Mouse (Mus musculus): ENCODE results near the gene Ndufb7. TPM values are rescaled to one million over a fixed set of nuclear protein-coding genes. Genes with fewer than 3 reads are reported as not detected.
"Not testable (repeated sequence)": the region's sequence is repeated elsewhere in the genome, so short reads cannot be mapped to it uniquely, and the experiment has no call there.

Ndufb7 gene
- polyA plus RNA-seq, 1 experiment from 2014 or later: 398 TPM

- H3K4me3 ChIP-seq: no peak overlapping the region
- 91% methylated on average over 15 of the region's 15 CpGs for WGBS
- peaks cover 48% of the 10 kb centered on the region for H3K4me1 ChIP-seq (replicated peaks)
- no peaks in the 10 kb centered on the region for H3K9me3 ChIP-seq
- no peaks in the 10 kb centered on the region for H3K27me3 ChIP-seq (ENCODE audit: insufficient read depth, poor library complexity, severe bottlenecking)
- peaks cover 65% of the 10 kb centered on the region for H3K36me3 ChIP-seq
- no peak overlapping the region for H3K27ac ChIP-seq
- DNase-seq (ENCODE audit: low spot score): peak; percentile 2
Observed at GRCm38 (mm10) chr8:83570272-83571000, 4.0 kb downstream of the Ndufb7 start.

- H3K4me3 ChIP-seq; DNase-seq (ENCODE audit: low spot score); H3K9me3 ChIP-seq; H3K27ac ChIP-seq; H3K27me3 ChIP-seq (ENCODE audit: insufficient read depth, poor library complexity, severe bottlenecking): not testable (repeated sequence)
- Histone ChIP-seq H3K36me3 (peaks cover 71% of the 10 kb centered on the region), H3K4me1 (replicated peaks) (peaks cover 53% of the 10 kb centered on the region)
- 95% methylated on average over 6 of the region's 7 CpGs for WGBS
Observed at GRCm38 (mm10) chr8:83571001-83571340, 4.5 kb downstream of the Ndufb7 start.

GRCm38 (mm10) chr8:83571791-83572190 is 5.3 kb downstream of the Ndufb7 start:
- Histone ChIP-seq H3K4me1 (replicated peaks) (peaks cover 58% of the 10 kb centered on the region), H3K36me3 (peaks cover 74% of the 10 kb centered on the region)
- DNase-seq (ENCODE audit: low spot score): no peak

GRCm38 (mm10) chr8:83572246-83572812 is 5.9 kb downstream of the Ndufb7 start:
- Histone ChIP-seq H3K4me1 (replicated peaks) (peaks cover 60% of the 10 kb centered on the region), H3K27ac (no peak overlapping the region), H3K4me3 (no peak overlapping the region), H3K27me3 (ENCODE audit: insufficient read depth, poor library complexity, severe bottlenecking) (no peaks in the 10 kb centered on the region), H3K36me3 (peaks cover 74% of the 10 kb centered on the region), H3K9me3 (no peaks in the 10 kb centered on the region)
- 90% methylated on average over 5 of the region's 5 CpGs for WGBS
- no peak for DNase-seq (ENCODE audit: low spot score)

More at GRCm38 (mm10) chr8:83571791-83572190, 5.3 kb downstream of the Ndufb7 start:
- Histone ChIP-seq H3K9me3 (no peaks in the 10 kb centered on the region), H3K27ac (no peak overlapping the region), H3K27me3 (ENCODE audit: insufficient read depth, poor library complexity, severe bottlenecking) (no peaks in the 10 kb centered on the region), H3K4me3 (no peak overlapping the region)
- 98% methylated on average over 10 of the region's 10 CpGs for WGBS

- Histone ChIP-seq H3K4me1 (replicated peaks) (peaks cover 59% of the 10 kb centered on the region), H3K27ac (no peak overlapping the region), H3K36me3 (peaks cover 74% of the 10 kb centered on the region), H3K4me3 (no peak overlapping the region), H3K27me3 (ENCODE audit: insufficient read depth, poor library complexity, severe bottlenecking) (no peaks in the 10 kb centered on the region), H3K9me3 (no peaks in the 10 kb centered on the region)
- DNase-seq (ENCODE audit: low spot score): peak; percentile 20
- 80% methylated on average over 18 of the region's 18 CpGs for WGBS
Observed at GRCm38 (mm10) chr8:83573140-83573875, 6.8 kb downstream of the Ndufb7 start.

GRCm38 (mm10) chr8:83574631-83575315 is 8.3 kb downstream of the Ndufb7 start:
- 84% methylated on average over 15 of the region's 15 CpGs for WGBS
- H3K9me3 ChIP-seq: no peaks in the 10 kb centered on the region
- DNase-seq (ENCODE audit: low spot score): no peak
- no peaks in the 10 kb centered on the region for H3K27me3 ChIP-seq (ENCODE audit: insufficient read depth, poor library complexity, severe bottlenecking)
- no peak overlapping the region for H3K4me3 ChIP-seq
- peaks cover 67% of the 10 kb centered on the region for H3K4me1 ChIP-seq (replicated peaks)
- H3K27ac ChIP-seq: no peak overlapping the region
- peaks cover 68% of the 10 kb centered on the region for H3K36me3 ChIP-seq

GRCm38 (mm10) chr8:83575561-83576515 is 9.4 kb downstream of the Ndufb7 start:
- peak; percentile 4 for DNase-seq (ENCODE audit: low spot score)
- Histone ChIP-seq H3K27ac (peak overlapping the region; percentile 54), H3K4me3 (no peak overlapping the region), H3K4me1 (replicated peaks) (peaks cover 75% of the 10 kb centered on the region), H3K9me3 (no peaks in the 10 kb centered on the region), H3K27me3 (ENCODE audit: insufficient read depth, poor library complexity, severe bottlenecking) (no peaks in the 10 kb centered on the region), H3K36me3 (peaks cover 65% of the 10 kb centered on the region)
- whole genome bisulfite sequencing: 75% methylated on average over 17 of the region's 17 CpGs

GRCm38 (mm10) chr8:83576516-83576895 is 10.0 kb downstream of the Ndufb7 start:
- WGBS: 61% methylated on average over 3 of the region's 4 CpGs
- Histone ChIP-seq H3K4me1 (replicated peaks) (peaks cover 81% of the 10 kb centered on the region), H3K36me3 (peaks cover 62% of the 10 kb centered on the region), H3K27me3 (ENCODE audit: insufficient read depth, poor library complexity, severe bottlenecking) (no peaks in the 10 kb centered on the region), H3K4me3 (no peak overlapping the region), H3K9me3 (no peaks in the 10 kb centered on the region), H3K27ac (no peak overlapping the region)
- no peak for DNase-seq (ENCODE audit: low spot score)

GRCm38 (mm10) chr8:83576921-83577320 is 10.4 kb downstream of the Ndufb7 start:
- 0 out of 2 replicates have a peak overlapping the region, but pooled peaks have one; percentile 4 for H3K4me3 ChIP-seq
- 58% methylated on average over 4 of the region's 4 CpGs for WGBS
- peak; percentile 43 for DNase-seq (ENCODE audit: low spot score)
- no peaks in the 10 kb centered on the region for H3K9me3 ChIP-seq
- H3K36me3 ChIP-seq: peaks cover 58% of the 10 kb centered on the region
- 0 out of 2 replicates have a peak overlapping the region, but pooled peaks have one; percentile 35 for H3K27ac ChIP-seq
- H3K4me1 ChIP-seq (replicated peaks): peaks cover 86% of the 10 kb centered on the region
- no peaks in the 10 kb centered on the region for H3K27me3 ChIP-seq (ENCODE audit: insufficient read depth, poor library complexity, severe bottlenecking)

- H3K27ac ChIP-seq: no peak overlapping the region
- 48% methylated on average over 9 of the region's 9 CpGs for WGBS
- 0 out of 2 replicates have a peak overlapping the region, but pooled peaks have one; percentile 4 for H3K4me3 ChIP-seq
Observed at GRCm38 (mm10) chr8:83577384-83577791, 10.9 kb downstream of the Ndufb7 start.

GRCm38 (mm10) chr8:83578131-83579055 is 11.9 kb downstream of the Ndufb7 start:
- DNase-seq (ENCODE audit: low spot score): peak; percentile 3
- WGBS: 74% methylated on average over 17 of the region's 17 CpGs
- Histone ChIP-seq H3K36me3 (peaks cover 49% of the 10 kb centered on the region), H3K4me3 (no peak overlapping the region), H3K9me3 (no peaks in the 10 kb centered on the region), H3K4me1 (replicated peaks) (peaks cover 90% of the 10 kb centered on the region), H3K27ac (0 out of 2 replicates have a peak overlapping the region, but pooled peaks have one; percentile 9), H3K27me3 (ENCODE audit: insufficient read depth, poor library complexity, severe bottlenecking) (no peaks in the 10 kb centered on the region)

More at GRCm38 (mm10) chr8:83577384-83577791, 10.9 kb downstream of the Ndufb7 start:
- Histone ChIP-seq H3K9me3 (no peaks in the 10 kb centered on the region), H3K4me1 (replicated peaks) (peaks cover 90% of the 10 kb centered on the region), H3K36me3 (peaks cover 53% of the 10 kb centered on the region), H3K27me3 (ENCODE audit: insufficient read depth, poor library complexity, severe bottlenecking) (no peaks in the 10 kb centered on the region)
- DNase-seq (ENCODE audit: low spot score): no peak
